Mouse (Mus musculus): Measurements from ENCODE around the gene Fam185a. TPM values are rescaled to one million over a fixed set of nuclear protein-coding genes. Genes with fewer than 3 reads are reported as not detected.

Gene Fam185a
- polyA plus RNA-seq, 1 experiment from 2014 or later: 6.9 TPM

- DNase-seq (ENCODE audit: low spot score): peak; percentile 38
- Histone ChIP-seq H3K27me3 (ENCODE audit: control insufficient read depth, insufficient read depth, low read length) (no peaks in the 10 kb centered on the region), H3K4me3 (ENCODE audit: low read depth, low read length) (no peak overlapping the region), H3K4me2 (ENCODE audit: low read depth, low read length) (no peak overlapping the region), H3K4me1 (ENCODE audit: control insufficient read depth, insufficient read depth, low read length) (no peaks in the 10 kb centered on the region), H3K9ac (replicated peaks; ENCODE audit: low read length) (no peak overlapping the region), H3K9me3 (replicated peaks; ENCODE audit: control insufficient read depth, low read length) (no peaks in the 10 kb centered on the region), H3K36me3 (replicated peaks; ENCODE audit: control insufficient read depth, insufficient read depth, low read depth, low read length) (no peaks in the 10 kb centered on the region), H3K27ac (replicated peaks; ENCODE audit: low read depth, low read length) (no peak overlapping the region)
- ATAC-seq (replicated peaks; ENCODE audit: insufficient number of reproducible peaks, low FRiP score, low TSS enrichment, low read depth): no peak
- WGBS: 65% methylated on average over 5 of the region's 5 CpGs
Observed at GRCm38 (mm10) chr5:21412056-21412455, 12.7 kb upstream of the Fam185a start.

DNA sequence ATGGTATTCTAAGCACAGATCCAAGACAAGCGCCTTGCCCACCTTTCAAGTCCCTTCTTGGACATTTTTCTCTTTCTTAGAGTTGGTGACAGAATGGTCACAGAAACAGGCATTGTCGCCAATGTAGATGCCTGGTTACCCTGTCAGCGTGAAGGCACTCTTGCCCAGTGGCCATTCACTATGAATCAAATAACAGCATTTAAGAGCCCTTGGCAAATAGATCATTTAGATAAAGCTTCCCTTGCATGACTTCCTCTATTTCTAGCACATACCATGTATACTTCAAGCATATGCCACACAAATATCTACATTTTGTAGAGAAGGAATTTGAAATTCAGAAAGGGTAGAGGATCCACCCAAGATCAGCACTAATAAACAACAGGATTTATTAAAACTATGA is 11.4 kb upstream of the Fam185a start:
- WGBS: 93% methylated on average over 3 of the region's 3 CpGs
- no peak overlapping the region for H3K9ac ChIP-seq (replicated peaks; ENCODE audit: low read length)
- no peak for DNase-seq (ENCODE audit: low spot score)
- no peak overlapping the region for H3K27ac ChIP-seq (replicated peaks; ENCODE audit: low read depth, low read length)
- H3K4me3 ChIP-seq (ENCODE audit: low read depth, low read length): no peak overlapping the region
- H3K9me3 ChIP-seq (replicated peaks; ENCODE audit: control insufficient read depth, low read length): no peaks in the 10 kb centered on the region
- no peak overlapping the region for H3K4me2 ChIP-seq (ENCODE audit: low read depth, low read length)
- H3K27me3 ChIP-seq (ENCODE audit: control insufficient read depth, insufficient read depth, low read length): no peaks in the 10 kb centered on the region
- no peaks in the 10 kb centered on the region for H3K36me3 ChIP-seq (replicated peaks; ENCODE audit: control insufficient read depth, insufficient read depth, low read depth, low read length)
- H3K4me1 ChIP-seq (ENCODE audit: control insufficient read depth, insufficient read depth, low read length): no peaks in the 10 kb centered on the region
- ATAC-seq (replicated peaks; ENCODE audit: insufficient number of reproducible peaks, low FRiP score, low TSS enrichment, low read depth): no peak

DNA sequence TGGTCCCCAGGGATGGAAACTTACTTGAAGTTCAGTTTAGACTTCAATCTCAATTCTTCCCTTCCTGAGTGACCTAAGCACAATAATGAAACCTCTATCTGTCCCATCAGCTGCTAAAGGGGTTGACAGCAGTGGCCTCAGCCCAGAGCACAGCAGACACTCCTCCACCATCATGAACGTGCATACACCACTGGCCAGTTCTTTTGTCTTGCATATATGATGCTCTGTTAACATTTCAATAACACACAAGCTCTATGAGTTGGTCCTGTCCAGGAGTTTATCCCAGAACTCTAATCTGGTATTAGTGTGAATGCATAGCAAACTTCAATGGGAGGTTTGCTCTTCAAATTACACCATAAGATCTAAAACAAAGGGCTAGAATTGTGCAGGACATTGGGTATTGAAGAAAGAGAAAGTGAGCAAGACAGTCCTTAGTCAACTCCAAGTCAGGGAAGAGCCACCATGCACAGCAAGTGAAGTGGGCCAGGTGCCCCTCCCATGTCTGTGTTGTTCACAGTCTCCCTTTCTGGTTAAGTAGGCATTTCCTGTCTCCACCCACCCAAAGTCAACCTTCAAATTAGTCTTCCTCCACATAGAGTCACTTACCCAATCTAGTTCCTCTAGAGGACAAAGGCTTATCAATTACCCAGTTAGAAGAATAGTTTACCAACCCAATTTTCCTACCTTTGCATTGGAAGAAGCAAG is 10.5 kb upstream of the Fam185a start:
- DNase-seq (ENCODE audit: low spot score): no peak
- Histone ChIP-seq H3K27ac (replicated peaks; ENCODE audit: low read depth, low read length) (no peak overlapping the region), H3K9ac (replicated peaks; ENCODE audit: low read length) (no peak overlapping the region), H3K9me3 (replicated peaks; ENCODE audit: control insufficient read depth, low read length) (no peaks in the 10 kb centered on the region), H3K36me3 (replicated peaks; ENCODE audit: control insufficient read depth, insufficient read depth, low read depth, low read length) (no peaks in the 10 kb centered on the region), H3K4me2 (ENCODE audit: low read depth, low read length) (no peak overlapping the region), H3K4me1 (ENCODE audit: control insufficient read depth, insufficient read depth, low read length) (no peaks in the 10 kb centered on the region), H3K27me3 (ENCODE audit: control insufficient read depth, insufficient read depth, low read length) (no peaks in the 10 kb centered on the region), H3K4me3 (ENCODE audit: low read depth, low read length) (no peak overlapping the region)
- 56% methylated on average over 1 of the region's 1 CpGs for WGBS
- ATAC-seq (replicated peaks; ENCODE audit: insufficient number of reproducible peaks, low FRiP score, low TSS enrichment, low read depth): no peak

GRCm38 (mm10) chr5:21418613-21419012 is 6.1 kb upstream of the Fam185a start:
- Histone ChIP-seq H3K36me3 (replicated peaks; ENCODE audit: control insufficient read depth, insufficient read depth, low read depth, low read length) (no peaks in the 10 kb centered on the region), H3K4me3 (ENCODE audit: low read depth, low read length) (no peak overlapping the region), H3K27me3 (ENCODE audit: control insufficient read depth, insufficient read depth, low read length) (no peaks in the 10 kb centered on the region), H3K9ac (replicated peaks; ENCODE audit: low read length) (no peak overlapping the region), H3K4me1 (ENCODE audit: control insufficient read depth, insufficient read depth, low read length) (no peaks in the 10 kb centered on the region), H3K4me2 (ENCODE audit: low read depth, low read length) (no peak overlapping the region), H3K27ac (replicated peaks; ENCODE audit: low read depth, low read length) (no peak overlapping the region), H3K9me3 (replicated peaks; ENCODE audit: control insufficient read depth, low read length) (no peaks in the 10 kb centered on the region)
- WGBS: 61% methylated on average over 4 of the region's 4 CpGs
- ATAC-seq (replicated peaks; ENCODE audit: insufficient number of reproducible peaks, low FRiP score, low TSS enrichment, low read depth) (no peak), DNase-seq (ENCODE audit: low spot score) (no peak)

GRCm38 (mm10) chr5:21420609-21421008 is 4.1 kb upstream of the Fam185a start:
- DNase-seq (ENCODE audit: low spot score) (peak; percentile 47), ATAC-seq (replicated peaks; ENCODE audit: insufficient number of reproducible peaks, low FRiP score, low TSS enrichment, low read depth) (no peak)
- no peaks in the 10 kb centered on the region for H3K4me1 ChIP-seq (ENCODE audit: control insufficient read depth, insufficient read depth, low read length)
- no peaks in the 10 kb centered on the region for H3K9me3 ChIP-seq (replicated peaks; ENCODE audit: control insufficient read depth, low read length)
- no peak overlapping the region for H3K27ac ChIP-seq (replicated peaks; ENCODE audit: low read depth, low read length)
- WGBS: 32% methylated on average over 1 of the region's 1 CpGs
- H3K4me3 ChIP-seq (ENCODE audit: low read depth, low read length): no peak overlapping the region
- no peak overlapping the region for H3K9ac ChIP-seq (replicated peaks; ENCODE audit: low read length)
- H3K36me3 ChIP-seq (replicated peaks; ENCODE audit: control insufficient read depth, insufficient read depth, low read depth, low read length): no peaks in the 10 kb centered on the region
- no peaks in the 10 kb centered on the region for H3K27me3 ChIP-seq (ENCODE audit: control insufficient read depth, insufficient read depth, low read length)
- no peak overlapping the region for H3K4me2 ChIP-seq (ENCODE audit: low read depth, low read length)

GRCm38 (mm10) chr5:21426666-21427065 is 1.9 kb downstream of the Fam185a start:
- no peaks in the 10 kb centered on the region for H3K9me3 ChIP-seq (replicated peaks; ENCODE audit: control insufficient read depth, low read length)
- H3K4me1 ChIP-seq (ENCODE audit: control insufficient read depth, insufficient read depth, low read length): no peaks in the 10 kb centered on the region
- no peak overlapping the region for H3K27ac ChIP-seq (replicated peaks; ENCODE audit: low read depth, low read length)
- no peaks in the 10 kb centered on the region for H3K27me3 ChIP-seq (ENCODE audit: control insufficient read depth, insufficient read depth, low read length)
- no peak overlapping the region for H3K4me3 ChIP-seq (ENCODE audit: low read depth, low read length)
- H3K9ac ChIP-seq (replicated peaks; ENCODE audit: low read length): no peak overlapping the region
- H3K4me2 ChIP-seq (ENCODE audit: low read depth, low read length): no peak overlapping the region
- ATAC-seq (replicated peaks; ENCODE audit: insufficient number of reproducible peaks, low FRiP score, low TSS enrichment, low read depth): no peak
- H3K36me3 ChIP-seq (replicated peaks; ENCODE audit: control insufficient read depth, insufficient read depth, low read depth, low read length): no peaks in the 10 kb centered on the region
- DNase-seq (ENCODE audit: low spot score): no peak
- WGBS: 95% methylated on average over 6 of the region's 6 CpGs

DNA sequence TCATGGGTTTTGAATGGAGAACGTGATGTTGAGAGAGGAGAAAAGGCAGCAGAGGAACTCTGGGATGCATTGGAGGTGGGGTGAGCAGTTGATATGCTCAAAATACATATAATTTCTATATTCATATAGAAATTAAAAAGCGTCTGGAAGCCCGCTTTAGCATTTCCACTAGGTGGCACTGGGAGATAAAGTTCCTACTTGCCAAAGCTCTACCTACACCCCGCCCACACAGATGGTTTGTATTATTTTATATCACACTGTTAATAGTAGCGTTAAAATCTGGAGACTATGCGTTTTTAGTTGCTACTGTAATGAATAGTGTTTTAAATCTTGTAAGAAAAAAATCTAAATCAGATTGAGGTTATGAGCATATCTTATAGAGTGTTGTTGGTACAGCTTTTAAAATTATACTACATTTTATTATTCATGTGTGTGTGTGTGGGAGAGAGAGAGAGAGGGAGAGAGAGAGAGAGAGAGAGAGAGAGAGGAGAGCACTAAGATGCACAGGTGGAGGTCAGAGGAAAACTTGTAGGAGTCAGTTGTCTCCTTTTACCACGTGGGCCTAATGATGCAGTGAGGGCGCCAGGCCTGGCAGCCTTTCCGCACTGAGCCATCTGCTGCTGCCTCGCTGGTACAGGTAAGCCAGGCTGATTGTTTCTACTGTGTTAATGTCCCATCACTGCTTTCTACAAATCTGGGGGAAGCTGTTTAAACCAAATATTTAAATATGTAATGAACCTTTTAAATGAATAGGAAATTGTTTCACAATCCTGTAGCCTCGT is 9.6 kb downstream of the Fam185a start:
- WGBS: 66% methylated on average over 11 of the region's 11 CpGs
- no peak overlapping the region for H3K27ac ChIP-seq (replicated peaks; ENCODE audit: low read depth, low read length)
- no peak overlapping the region for H3K4me2 ChIP-seq (ENCODE audit: low read depth, low read length)
- H3K27me3 ChIP-seq (ENCODE audit: control insufficient read depth, insufficient read depth, low read length): no peaks in the 10 kb centered on the region
- H3K4me1 ChIP-seq (ENCODE audit: control insufficient read depth, insufficient read depth, low read length): no peaks in the 10 kb centered on the region
- H3K9me3 ChIP-seq (replicated peaks; ENCODE audit: control insufficient read depth, low read length): no peaks in the 10 kb centered on the region
- no peak overlapping the region for H3K4me3 ChIP-seq (ENCODE audit: low read depth, low read length)
- 0 out of 2 replicates have a peak, but pooled peaks have one; percentile 70 for ATAC-seq (replicated peaks; ENCODE audit: insufficient number of reproducible peaks, low FRiP score, low TSS enrichment, low read depth)
- no peak overlapping the region for H3K9ac ChIP-seq (replicated peaks; ENCODE audit: low read length)
- DNase-seq (ENCODE audit: low spot score): peak; percentile 75
- H3K36me3 ChIP-seq (replicated peaks; ENCODE audit: control insufficient read depth, insufficient read depth, low read depth, low read length): no peaks in the 10 kb centered on the region

DNA sequence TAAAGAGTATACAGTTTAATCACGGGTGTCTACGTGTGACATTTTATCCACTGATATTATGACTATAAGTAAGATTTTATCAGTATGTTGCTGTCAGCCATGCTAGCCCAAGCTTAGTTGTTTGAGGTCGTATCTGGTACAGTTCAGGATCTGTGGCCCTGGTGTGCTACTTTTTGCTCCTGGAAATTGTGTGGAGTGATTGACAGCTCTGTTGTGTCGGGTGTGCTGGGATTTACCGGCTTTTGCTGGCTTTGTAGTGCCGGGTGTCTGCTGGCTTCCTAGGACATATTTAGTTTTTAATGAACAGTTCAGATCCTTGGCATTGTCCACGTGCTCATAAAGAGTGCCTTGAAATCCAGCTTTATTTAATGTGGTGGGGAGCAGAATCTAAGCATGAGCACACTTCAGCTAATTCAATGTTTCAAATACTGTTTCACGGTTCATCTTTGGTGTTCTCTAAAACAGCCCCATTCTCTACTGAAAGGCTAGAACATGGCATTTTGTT is 11.8 kb downstream of the Fam185a start:
- H3K4me1 ChIP-seq (ENCODE audit: control insufficient read depth, insufficient read depth, low read length): no peaks in the 10 kb centered on the region
- no peak overlapping the region for H3K27ac ChIP-seq (replicated peaks; ENCODE audit: low read depth, low read length)
- ATAC-seq (replicated peaks; ENCODE audit: insufficient number of reproducible peaks, low FRiP score, low TSS enrichment, low read depth) (no peak), DNase-seq (ENCODE audit: low spot score) (no peak)
- no peaks in the 10 kb centered on the region for H3K27me3 ChIP-seq (ENCODE audit: control insufficient read depth, insufficient read depth, low read length)
- no peaks in the 10 kb centered on the region for H3K36me3 ChIP-seq (replicated peaks; ENCODE audit: control insufficient read depth, insufficient read depth, low read depth, low read length)
- H3K9me3 ChIP-seq (replicated peaks; ENCODE audit: control insufficient read depth, low read length): no peaks in the 10 kb centered on the region
- H3K9ac ChIP-seq (replicated peaks; ENCODE audit: low read length): no peak overlapping the region
- no peak overlapping the region for H3K4me3 ChIP-seq (ENCODE audit: low read depth, low read length)
- WGBS: 62% methylated on average over 8 of the region's 8 CpGs
- H3K4me2 ChIP-seq (ENCODE audit: low read depth, low read length): no peak overlapping the region
